Mouse (Mus musculus) layer of hippocampus, adult 11-12 months (tissue): ENCODE measurements around the gene Gbp8.
"Not testable (repeated sequence)": the region's sequence is repeated elsewhere in the genome, so short reads cannot be mapped to it uniquely, and the experiment has no call there.

ENCODE experiments used
- DNase-seq: peaks from one replicate; pipeline ENCODE4 v3.0.0; 2022; ENCODE audit warnings: low spot score

The Gbp8 gene

DNA sequence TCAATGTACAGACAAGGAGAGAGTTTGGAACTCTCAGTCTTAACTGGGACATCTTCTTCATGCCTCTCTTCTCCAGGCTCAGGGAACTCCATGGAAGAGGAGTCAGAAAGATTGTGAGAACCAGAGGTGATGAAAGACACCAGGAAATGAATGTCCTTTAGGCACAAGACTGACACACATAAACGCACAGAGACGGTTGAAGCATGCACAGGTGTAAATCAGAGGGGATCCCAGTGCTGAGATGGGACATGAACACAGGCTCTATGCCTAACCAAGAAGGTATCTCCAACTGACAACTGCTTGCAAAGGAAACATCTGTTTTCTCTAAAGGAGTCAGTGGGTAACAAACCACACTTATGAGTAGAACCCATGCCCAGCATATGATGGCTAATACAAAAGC, 79.1 kb downstream of the Gbp8 start:
- DNase-seq = no peak

DNA sequence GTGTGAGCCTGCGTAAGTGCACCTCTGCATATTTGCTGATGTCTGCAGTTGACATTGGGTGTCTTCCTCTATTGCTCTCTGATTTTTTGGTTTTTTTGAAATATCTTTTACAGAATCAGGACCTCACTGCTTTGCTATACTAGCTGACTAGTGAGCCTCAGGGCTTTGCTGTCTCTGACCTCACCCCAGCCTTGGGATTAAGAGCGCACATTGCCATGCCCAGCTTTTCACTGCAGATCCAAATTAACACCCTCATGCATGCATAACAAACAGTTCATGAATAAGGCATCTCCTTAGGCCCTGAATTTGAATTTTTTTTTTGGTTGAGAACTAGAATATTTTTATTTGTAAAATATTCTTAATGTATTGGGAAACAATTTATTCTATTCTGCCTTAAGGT, 84.1 kb downstream of the Gbp8 start:
- DNase-seq = no peak

DNA sequence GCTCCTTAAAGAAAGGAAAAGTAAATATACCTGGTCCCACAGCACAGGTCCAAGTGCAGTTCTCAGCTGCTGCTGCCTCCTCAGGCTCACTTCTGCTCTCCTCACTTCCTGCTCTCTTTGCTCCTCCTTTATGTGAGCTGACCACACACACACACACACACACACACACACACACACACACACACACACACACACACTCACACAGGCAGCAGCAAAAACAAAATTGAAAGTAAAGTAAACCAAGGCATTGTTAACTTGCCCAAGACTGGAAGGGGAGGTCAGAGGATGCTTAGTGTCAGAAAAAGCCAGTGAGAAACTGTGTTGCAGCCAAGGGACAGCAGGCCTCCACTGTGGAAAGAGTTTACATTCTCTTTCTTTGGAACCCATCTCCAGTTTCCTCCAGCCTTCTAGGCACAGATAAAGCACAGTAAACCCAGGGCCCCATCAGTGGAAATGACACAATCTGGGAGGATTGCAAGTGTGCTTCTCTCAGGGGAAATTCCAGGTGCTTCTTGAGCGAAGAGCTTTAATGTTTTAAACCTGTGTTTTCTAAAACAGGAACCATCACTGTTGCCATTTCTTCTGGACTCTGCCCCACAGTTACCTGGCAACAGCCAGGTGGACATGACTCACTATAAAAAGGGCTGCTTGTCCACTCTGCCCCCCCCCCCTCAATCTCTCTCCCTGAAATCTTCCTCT, 85.7 kb downstream of the Gbp8 start:
- not testable (repeated sequence) for DNase-seq

DNA sequence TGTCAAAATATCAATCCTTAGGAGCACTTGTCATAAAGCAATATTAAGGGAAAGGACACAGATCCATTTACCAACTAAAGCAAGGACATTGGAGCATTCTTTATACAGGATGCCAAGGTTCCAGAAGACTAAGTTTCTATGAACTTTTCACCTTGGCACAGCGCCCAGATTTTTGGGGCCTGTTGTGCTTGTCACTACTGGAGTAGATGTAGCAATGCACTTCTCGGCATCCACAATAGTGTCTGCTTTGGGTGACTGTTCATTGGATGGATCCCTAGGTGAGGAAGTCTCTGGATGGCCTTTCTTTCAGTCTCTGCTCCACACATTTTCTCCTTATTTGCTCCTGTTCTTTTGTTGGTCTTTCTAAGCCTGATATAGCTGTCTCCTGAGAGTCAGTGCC, 107.0 kb downstream of the Gbp8 start:
- no peak for DNase-seq

DNA sequence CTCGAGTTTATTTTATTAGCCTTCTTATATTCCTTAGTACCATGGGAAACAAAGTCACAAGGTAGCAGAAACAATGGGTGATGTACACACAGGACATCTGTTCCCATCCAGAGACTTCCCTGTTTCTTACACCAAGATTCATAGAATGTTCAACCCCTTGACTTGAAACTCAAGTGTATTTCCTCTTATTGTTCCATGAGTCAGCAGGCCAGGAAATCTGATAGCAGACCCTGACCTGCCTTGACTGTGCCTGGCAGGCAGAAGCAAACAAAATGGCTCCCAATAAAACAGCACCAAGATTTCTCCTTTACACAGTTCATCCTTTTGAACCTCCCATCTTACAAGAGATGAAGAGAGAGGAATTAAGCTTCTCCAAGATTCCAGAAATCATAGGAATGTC, 126.8 kb downstream of the Gbp8 start:
- DNase-seq = no peak

DNA sequence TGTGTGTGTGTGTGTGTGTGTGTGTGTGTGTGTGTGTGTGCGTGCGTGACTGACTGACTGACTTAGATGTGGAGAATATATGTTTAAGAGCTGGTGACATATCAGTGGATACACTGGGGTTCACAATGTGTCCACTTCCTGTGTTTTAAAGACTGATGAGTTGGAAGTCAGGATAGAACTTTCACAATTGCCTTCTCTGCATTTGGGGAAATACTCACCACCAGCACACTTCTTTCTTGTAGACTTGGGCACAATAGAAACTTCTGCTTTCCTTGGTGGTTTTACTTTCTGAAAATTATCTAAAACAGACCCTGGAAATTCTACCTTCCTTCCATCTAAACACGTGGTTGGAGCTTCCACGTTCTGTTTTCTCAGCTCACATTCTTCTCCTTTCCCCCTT, 127.8 kb downstream of the Gbp8 start:
- DNase-seq = no peak

DNA sequence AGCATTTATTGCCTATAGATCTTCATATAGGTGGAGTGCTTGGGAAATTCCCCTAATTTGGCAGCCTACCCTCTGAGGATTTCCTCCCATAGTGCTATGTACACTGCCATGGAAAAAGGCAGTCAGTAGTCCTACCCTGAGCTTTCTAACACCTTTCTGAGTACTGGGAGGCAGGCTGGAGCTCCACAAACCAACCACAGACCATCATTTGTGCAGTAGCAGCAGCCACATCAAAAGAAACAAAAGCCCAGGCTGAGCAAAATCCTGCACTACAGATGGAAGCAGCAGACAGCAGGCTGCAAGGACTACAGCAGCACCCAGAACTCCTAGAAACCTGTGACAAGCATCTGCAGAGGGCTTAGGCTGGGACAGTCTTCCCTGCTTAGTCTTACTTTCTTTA, 129.0 kb downstream of the Gbp8 start:
- DNase-seq = no peak

DNA sequence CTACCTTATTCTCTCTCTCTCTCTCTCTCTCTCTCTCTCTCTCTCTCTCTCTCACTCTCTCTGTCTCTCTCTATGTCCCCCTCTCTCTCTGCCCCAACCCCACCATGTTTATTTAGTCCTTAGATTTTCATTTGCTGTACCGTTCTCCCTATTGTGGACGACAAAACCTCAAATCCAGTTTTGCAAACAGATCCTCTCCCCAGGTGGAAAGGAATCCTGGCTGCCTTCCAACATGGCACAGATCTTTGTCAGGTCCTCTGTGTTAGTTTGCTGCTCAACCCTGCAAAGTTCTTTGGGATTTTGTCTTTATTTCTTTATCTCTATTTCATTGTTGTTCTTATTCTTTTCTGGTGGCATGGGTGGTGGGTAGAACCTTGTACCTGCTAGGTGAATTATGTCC, 149.9 kb downstream of the Gbp8 start:
- DNase-seq = no peak

DNA sequence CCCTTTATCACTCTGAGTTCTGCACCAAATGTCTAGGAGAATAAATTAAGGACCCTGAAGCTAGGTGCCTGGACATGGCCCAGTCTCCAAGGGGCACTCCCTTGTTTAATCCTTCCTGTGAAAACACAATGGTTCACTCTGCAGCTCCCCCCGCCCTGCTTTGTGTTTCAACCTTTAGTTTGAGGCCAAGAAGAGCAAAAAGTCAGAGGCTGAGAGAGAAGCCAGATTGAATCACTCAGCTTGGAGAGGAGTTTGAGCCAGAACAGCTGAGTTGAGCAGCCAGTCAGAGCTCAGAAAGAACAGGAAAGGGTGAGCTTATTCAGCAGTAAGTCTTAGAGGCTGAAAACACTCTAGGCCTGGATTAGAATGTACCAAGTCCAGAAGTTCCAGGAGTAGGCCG, 151.3 kb downstream of the Gbp8 start:
- DNase-seq = no peak

DNA sequence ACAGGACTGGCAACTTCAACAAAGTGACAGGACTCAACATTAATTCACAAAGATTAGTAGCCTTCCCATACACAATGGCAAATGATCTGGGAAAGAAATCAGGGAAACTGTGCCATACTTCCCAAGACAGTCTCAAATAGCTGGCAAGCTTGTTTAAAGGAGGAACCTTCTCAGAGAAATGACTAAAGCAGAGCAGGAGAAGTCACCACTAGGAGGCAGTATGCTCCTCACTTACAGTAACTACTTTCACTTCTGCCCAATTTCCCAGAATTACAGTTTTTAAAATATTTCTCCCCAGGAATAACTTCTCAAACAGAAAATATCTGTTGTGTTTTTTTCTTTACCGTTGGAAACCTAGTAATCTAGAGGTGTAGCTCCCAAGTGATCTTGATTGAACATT, 152.6 kb downstream of the Gbp8 start:
- DNase-seq = peak; percentile 51

DNA sequence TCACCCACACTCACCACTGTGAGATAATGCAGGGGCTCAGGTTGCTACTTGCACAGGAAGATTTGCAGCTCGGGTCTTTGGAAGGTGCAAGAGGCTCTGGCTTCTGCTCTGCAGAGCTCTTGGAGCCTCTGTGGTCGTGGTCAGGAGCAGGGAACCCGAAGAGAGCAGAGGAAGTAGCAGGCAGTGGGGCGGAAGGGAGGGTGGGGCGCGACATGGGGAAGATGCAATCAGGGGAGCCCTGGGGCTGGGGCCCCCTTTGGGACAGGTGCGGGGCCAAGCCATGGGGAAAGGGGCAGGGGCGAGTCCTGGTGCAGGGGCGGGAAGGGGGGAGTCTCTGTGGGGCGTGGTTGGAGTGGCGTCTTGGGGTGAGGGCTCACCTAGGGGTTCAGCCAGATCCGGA, 156.8 kb downstream of the Gbp8 start, which contains the start of gene Abcg3:
TSS of gene Abcg3 (minus strand) at position 184 of the 400 bp plus-strand sequence.
- no peak for DNase-seq

DNA sequence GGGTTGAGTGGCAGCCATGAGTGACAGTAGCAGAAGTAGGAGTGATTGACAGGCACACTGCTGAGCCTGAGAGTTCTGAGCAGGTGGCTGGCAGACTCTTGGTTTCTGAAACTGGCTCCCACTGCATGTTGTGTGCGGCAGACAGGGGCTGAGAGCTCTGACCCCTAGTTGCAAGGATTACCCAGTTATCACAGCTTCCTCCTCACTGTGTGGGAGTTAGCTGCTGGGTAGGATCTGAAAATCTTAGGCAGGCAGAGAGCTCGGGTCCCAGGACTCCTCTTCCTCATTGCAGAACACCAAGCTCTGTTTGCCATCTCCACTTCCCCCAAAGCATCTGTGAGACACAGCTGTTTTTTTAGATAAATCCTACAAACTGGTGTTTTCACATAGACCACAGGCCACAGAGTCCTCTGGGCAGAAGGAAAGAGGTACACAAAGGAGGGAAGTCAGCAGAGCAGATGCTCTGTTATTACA, 160.3 kb downstream of the Gbp8 start:
- no peak for DNase-seq
